Mouse (Mus musculus) liver, adult 2 months (tissue): Measurements from ENCODE around the gene Cpox.

ENCODE experiments used
- CTCF ChIP-seq: fragments of 200-500 bp; IDR thresholded peaks from 2 replicates; pipeline ENCODE4 v1.5.1; 2011; ENCODE audit warnings: low read depth, low read length, control low read depth
- POLR2A ChIP-seq: fragments of 200-500 bp; IDR thresholded peaks from 2 replicates; pipeline ENCODE4 v1.6.1; 2011; ENCODE audit warnings: low read length, control low read depth; ENCODE audit not compliant: insufficient read depth; ENCODE audit errors: extremely low read depth

GRCm38 (mm10) chr16:58628968-58629367 lies 41.1 kb upstream of the Cpox start:
- TF ChIP-seq POLR2A (no peak), CTCF (no peak)
